Mouse (Mus musculus) ES-Bruce4 (cell line): ENCODE measurements around the gene Sufu. TPM values are rescaled to one million over a fixed set of nuclear protein-coding genes. Genes with fewer than 3 reads are reported as not detected.

Source experiments
- H3K27ac ChIP-seq: 2 replicates; pipeline ENCODE4 v1.5.1; 2012; ENCODE audit warnings: low read length, inconsistent platforms; ENCODE audit not compliant: insufficient read depth
- H3K27me3 ChIP-seq: 2 replicates; pipeline ENCODE4 v1.6.1; 2012; ENCODE audit warnings: mild to moderate bottlenecking, low read length, inconsistent platforms; ENCODE audit not compliant: control insufficient read depth, poor library complexity, insufficient read depth, severe bottlenecking
- H3K36me3 ChIP-seq: 2 replicates; pipeline ENCODE4 v1.6.1; 2012; ENCODE audit warnings: inconsistent platforms, mild to moderate bottlenecking, low read length, moderate library complexity; ENCODE audit not compliant: control insufficient read depth, poor library complexity, insufficient read depth, severe bottlenecking
- H3K4me1 ChIP-seq: one replicate; pipeline ENCODE4 v1.8.1; 2011; ENCODE audit warnings: low read length; ENCODE audit not compliant: control insufficient read depth, insufficient read depth
- H3K4me3 ChIP-seq: 2 replicates; pipeline ENCODE4 v1.5.1; 2011; ENCODE audit warnings: low read depth, mild to moderate bottlenecking, low read length
- H3K9ac ChIP-seq: 2 replicates; pipeline ENCODE4 v1.6.1; 2012; ENCODE audit warnings: low read depth, mild to moderate bottlenecking, inconsistent platforms; ENCODE audit not compliant: poor library complexity, severe bottlenecking
- H3K9me3 ChIP-seq: replicated peaks from 2 replicates; pipeline ENCODE4 v1.6.1; 2012; ENCODE audit warnings: mild to moderate bottlenecking, low read length, inconsistent platforms; ENCODE audit not compliant: control insufficient read depth, poor library complexity, insufficient read depth, severe bottlenecking
- CTCF ChIP-seq: IDR thresholded peaks from one replicate; pipeline ENCODE4 v1.8.1; 2011; ENCODE audit warnings: low read depth, low read length
- EP300 ChIP-seq: IDR thresholded peaks from 2 replicates; pipeline ENCODE4 v1.6.1; 2011; ENCODE audit warnings: low read depth, low read length; ENCODE audit not compliant: insufficient read depth
- POLR2A ChIP-seq: IDR thresholded peaks from one replicate; pipeline ENCODE4 v1.8.1; 2011; ENCODE audit warnings: low read length; ENCODE audit not compliant: insufficient read depth
- polyA plus RNA-seq: library from polyadenylated mRNA; stranded (reverse); fragments of >200 nt; gene quantifications from 2 replicates; pipeline ENCODE4 v1.2.4, GENCODE M21; 2011; ENCODE audit warnings: low read depth; ENCODE audit not compliant: missing spikeins, insufficient read depth, insufficient read length

The Sufu gene
- polyA plus RNA-seq, 1 experiment, result 16.7 TPM

- Histone ChIP-seq H3K4me3 (no peak overlapping the region), H3K36me3 (no peaks in the 10 kb centered on the region; the same call in 1 of the 2 replicates), H3K27ac (no peak overlapping the region), H3K4me1 (peaks cover 3% of the 10 kb centered on the region), H3K9ac (no peak overlapping the region), H3K27me3 (no peaks in the 10 kb centered on the region), H3K9me3 (no peaks in the 10 kb centered on the region)
- TF ChIP-seq CTCF (no peak), EP300 (no peak), POLR2A (no peak)
Observed at GRCm38 (mm10) chr19:46363294-46364009, 33.2 kb upstream of the Sufu start.

- Histone ChIP-seq H3K27ac (no peak overlapping the region), H3K36me3 (peaks cover 12% of the 10 kb centered on the region), H3K27me3 (no peaks in the 10 kb centered on the region), H3K9ac (no peak overlapping the region), H3K9me3 (no peaks in the 10 kb centered on the region), H3K4me1 (peaks cover 3% of the 10 kb centered on the region), H3K4me3 (no peak overlapping the region)
- TF ChIP-seq CTCF, result no peak
- no peak for TF ChIP-seq EP300
- TF ChIP-seq POLR2A, result no peak
Observed at GRCm38 (mm10) chr19:46367798-46368590, 28.7 kb upstream of the Sufu start.

GRCm38 (mm10) chr19:46369204-46369603 lies 27.5 kb upstream of the Sufu start:
- H3K27ac ChIP-seq, result no peak overlapping the region
- H3K9me3 ChIP-seq, result no peaks in the 10 kb centered on the region
- H3K4me3 ChIP-seq, result no peak overlapping the region
- no peak for TF ChIP-seq EP300
- peak; percentile 50 for TF ChIP-seq CTCF
- TF ChIP-seq POLR2A, result no peak
- H3K27me3 ChIP-seq, result no peaks in the 10 kb centered on the region
- no peaks in the 10 kb centered on the region for H3K4me1 ChIP-seq
- no peak overlapping the region for H3K9ac ChIP-seq
- H3K36me3 ChIP-seq, result peaks cover 12% of the 10 kb centered on the region

- H3K4me3 ChIP-seq, result peak overlapping the region; percentile 7; the same call in 1 of the 2 replicates
Observed at GRCm38 (mm10) chr19:46374477-46375088, 22.1 kb upstream of the Sufu start.

GRCm38 (mm10) chr19:46375489-46375888 lies 21.2 kb upstream of the Sufu start:
- peaks cover 20% of the 10 kb centered on the region for H3K36me3 ChIP-seq
- H3K27ac ChIP-seq, result no peak overlapping the region
- peaks cover 3% of the 10 kb centered on the region for H3K4me1 ChIP-seq
- no peak overlapping the region for H3K9ac ChIP-seq
- no peak overlapping the region for H3K4me3 ChIP-seq
- H3K9me3 ChIP-seq, result no peaks in the 10 kb centered on the region
- H3K27me3 ChIP-seq, result no peaks in the 10 kb centered on the region
- TF ChIP-seq POLR2A (no peak), EP300 (no peak), CTCF (no peak)

More at GRCm38 (mm10) chr19:46374477-46375088, 22.1 kb upstream of the Sufu start:
- Histone ChIP-seq H3K27ac (no peak overlapping the region), H3K9ac (no peak overlapping the region), H3K27me3 (no peaks in the 10 kb centered on the region), H3K4me1 (peaks cover 3% of the 10 kb centered on the region), H3K9me3 (no peaks in the 10 kb centered on the region), H3K36me3 (peaks cover 18% of the 10 kb centered on the region)
- no peak for TF ChIP-seq POLR2A
- TF ChIP-seq EP300, result no peak
- no peak for TF ChIP-seq CTCF

- H3K27ac ChIP-seq, result no peak overlapping the region
- peaks cover 3% of the 10 kb centered on the region for H3K4me1 ChIP-seq
- no peaks in the 10 kb centered on the region for H3K27me3 ChIP-seq
- no peaks in the 10 kb centered on the region for H3K9me3 ChIP-seq
- H3K36me3 ChIP-seq, result peaks cover 18% of the 10 kb centered on the region
- no peak overlapping the region for H3K9ac ChIP-seq
- TF ChIP-seq POLR2A (no peak), CTCF (no peak), EP300 (no peak)
- no peak overlapping the region for H3K4me3 ChIP-seq
Observed at GRCm38 (mm10) chr19:46375891-46376290, 20.8 kb upstream of the Sufu start.
